Mouse (Mus musculus): ENCODE measurements around the gene Vmn1r159. TPM values are rescaled to one million over a fixed set of nuclear protein-coding genes. Genes with fewer than 3 reads are reported as not detected.
"Not testable (repeated sequence)": the region's sequence is repeated elsewhere in the genome, so short reads cannot be mapped to it uniquely, and the experiment has no call there.

The Vmn1r159 gene
- not detected in 2 replicates for polyA plus RNA-seq (2016; fragmentation: Nextera tagmentation; extraction: Ambion mirVana)

- H3K9ac ChIP-seq (replicated peaks) = not testable (repeated sequence)
Measured at GRCm38 (mm10) chr7:22843505-22843904, at the start of gene Vmn1r159. Gene Vmn1r159 (minus strand): TSS chr7:22843605.

GRCm38 (mm10) chr7:22870924-22871323 is 27.5 kb upstream of the Vmn1r159 start, which contains the start of gene Vmn1r160:
Gene Vmn1r160 (plus strand): TSS chr7:22871224.
- not testable (repeated sequence) for H3K27ac ChIP-seq; H3K9ac ChIP-seq (replicated peaks); H3K4me3 ChIP-seq (replicated peaks); H3K27me3 ChIP-seq; ATAC-seq (ENCODE audit: insufficient number of reproducible peaks, insufficient read depth, low FRiP score, low TSS enrichment, low read depth); H3K9me3 ChIP-seq; H3K36me3 ChIP-seq; H3K4me2 ChIP-seq; H3K4me1 ChIP-seq (replicated peaks)
- 40% methylated on average over 1 of the region's 3 CpGs for WGBS

More at GRCm38 (mm10) chr7:22843505-22843904, at the start of gene Vmn1r159:
- H3K36me3 ChIP-seq; H3K27me3 ChIP-seq; ATAC-seq (ENCODE audit: insufficient number of reproducible peaks, insufficient read depth, low FRiP score, low TSS enrichment, low read depth); H3K9me3 ChIP-seq; H3K4me1 ChIP-seq (replicated peaks); H3K27ac ChIP-seq; H3K4me2 ChIP-seq; H3K4me3 ChIP-seq (replicated peaks): not testable (repeated sequence)
- WGBS = 71% methylated on average over 3 of the region's 3 CpGs

Other genes starting within 250 kb of the Vmn1r159 start
- gene Vmn1r155, start 185.6 kb downstream of the Vmn1r159 start, polyA plus RNA-seq (2016; fragmentation: Nextera tagmentation; extraction: Ambion mirVana) = not detected in 2 replicates
- not detected in 2 replicates for gene Gm8693, start 151.3 kb downstream of the Vmn1r159 start, polyA plus RNA-seq (2016; fragmentation: Nextera tagmentation; extraction: Ambion mirVana)
- not detected in 2 replicates for gene Gm4567, start 123.9 kb downstream of the Vmn1r159 start, polyA plus RNA-seq (2016; fragmentation: Nextera tagmentation; extraction: Ambion mirVana)
- gene Vmn1r157, start 81.9 kb downstream of the Vmn1r159 start, polyA plus RNA-seq (2016; fragmentation: Nextera tagmentation; extraction: Ambion mirVana) = not detected in 2 replicates
- gene Vmn1r158, start 52.8 kb downstream of the Vmn1r159 start, polyA plus RNA-seq (2016; fragmentation: Nextera tagmentation; extraction: Ambion mirVana) = not detected in 2 replicates
- not detected in 2 replicates for gene Vmn1r160, start 27.6 kb upstream of the Vmn1r159 start, polyA plus RNA-seq (2016; fragmentation: Nextera tagmentation; extraction: Ambion mirVana)
- gene Gm4214, start 141.1 kb upstream of the Vmn1r159 start, polyA plus RNA-seq (2016; fragmentation: Nextera tagmentation; extraction: Ambion mirVana) = not detected in 2 replicates
- not detected in 2 replicates for gene Gm4216, start 176.3 kb upstream of the Vmn1r159 start, polyA plus RNA-seq (2016; fragmentation: Nextera tagmentation; extraction: Ambion mirVana)
- not detected in 2 replicates for gene Vmn1r163, start 211.9 kb upstream of the Vmn1r159 start, polyA plus RNA-seq (2016; fragmentation: Nextera tagmentation; extraction: Ambion mirVana)
- gene Gm8720, start 223.9 kb upstream of the Vmn1r159 start, polyA plus RNA-seq (2016; fragmentation: Nextera tagmentation; extraction: Ambion mirVana) = not detected in 2 replicates